8 mouse cellular contexts compared by ENCODE assay signal in genomic region chr7:17017036-17017435, GRCm38 (mm10). TPM values are rescaled to one million over a fixed set of nuclear protein-coding genes. Genes with fewer than 3 reads are reported as not detected.
DNase-seq lines count a peak whose midpoint lies in the region; ATAC-seq and TF ChIP-seq lines count a peak whose summit lies in the region.

No protein-coding gene starts in this region.

- TF ChIP-seq POLR2A in brain, embryonic 14.5 days (IDR thresholded peaks at IDR 0.05; ENCODE audit: borderline replicate concordance, extremely low read depth, insufficient read depth, insufficient read length, poor library complexity, severe bottlenecking), result no peak

- DNase-seq in Muller cell, postnatal 12 days (ENCODE audit: inconsistent ontology term), result peak; percentile 95
- peak; percentile 94 for DNase-seq in brain, embryonic 14.5 days (ENCODE audit: low read depth)
- DNase-seq in frontal cortex, postnatal 25 days (ENCODE audit: low spot score in 2 of 2), result peak; percentile 82 to 83
- DNase-seq in hindbrain, postnatal 0 days (ENCODE audit: low spot score), result peak; percentile 91
- DNase-seq in left cerebral cortex, adult 11 months (ENCODE audit: low spot score), result peak; percentile 91
- peak; percentile 89 for DNase-seq in lung, postnatal 25 days (ENCODE audit: low spot score)
- peak; percentile 85 for DNase-seq in testis, postnatal 14 days (ENCODE audit: low spot score)
- no peak for DNase-seq in retina, embryonic 14.5 days (ENCODE audit: low spot score)

- no peak for TF ChIP-seq CTCF in brain, embryonic 14.5 days (IDR thresholded peaks at IDR 0.05; ENCODE audit: borderline replicate concordance, extremely low read depth, insufficient read depth, insufficient read length)
- TF ChIP-seq CTCF in hindbrain, postnatal 0 days (IDR thresholded peaks at IDR 0.05; ENCODE audit: low read depth), result no peak

- no peak overlapping the region for H3K4me2 ChIP-seq in hindbrain, postnatal 0 days (ENCODE audit: low read depth, low read length)

- no peak overlapping the region for H3K9ac ChIP-seq in hindbrain, postnatal 0 days (replicated peaks; ENCODE audit: low read length)

- H3K27ac ChIP-seq in hindbrain, postnatal 0 days, result peak overlapping the region; percentile 66

- ATAC-seq in hindbrain, postnatal 0 days, result peak; percentile 86

- no peaks in the 10 kb centered on the region for H3K27me3 ChIP-seq in hindbrain, postnatal 0 days (ENCODE audit: insufficient read depth, low read length)

- H3K9me3 ChIP-seq in hindbrain, postnatal 0 days (ENCODE audit: low read length), result no peaks in the 10 kb centered on the region

- no peak overlapping the region for H3K4me3 ChIP-seq in hindbrain, postnatal 0 days (ENCODE audit: low read length)

- WGBS in hindbrain, postnatal 0 days, result 18% methylated on average over 1 of the region's 1 CpGs

- peaks cover 46% of the 10 kb centered on the region for H3K36me3 ChIP-seq in hindbrain, postnatal 0 days (ENCODE audit: insufficient read depth, low read length)

- peaks cover 13% of the 10 kb centered on the region; the same call in 1 of the 2 replicates for H3K4me1 ChIP-seq in hindbrain, postnatal 0 days (ENCODE audit: insufficient read depth, low read length)

RNA-seq across cellular contexts. Expression of gene Ppp5c, which starts 10.7 kb away (rescaled TPM):
- polyA plus RNA-seq in brain, embryonic 14.5 days (2012; rRNA removed), result 164 and 199 TPM in 2 replicates
- total RNA-seq in hindbrain, postnatal 0 days (2014; rRNA removed), result 68.9 and 86.0 TPM in 2 replicates
- 140 and 143 TPM in 2 replicates for polyA plus RNA-seq in hindbrain, postnatal 0 days (2015; fragmentation: Nextera tagmentation; extraction: Ambion mirVana)

RNA-seq across cellular contexts. Expression of gene Ccdc8, which starts 24.5 kb away (rescaled TPM):
- 6.4 and 8.6 TPM in 2 replicates for polyA plus RNA-seq in brain, embryonic 14.5 days (2012; rRNA removed)
- total RNA-seq in hindbrain, postnatal 0 days (2014; rRNA removed), result 6.0 and 7.1 TPM in 2 replicates
- polyA plus RNA-seq in hindbrain, postnatal 0 days (2015; fragmentation: Nextera tagmentation; extraction: Ambion mirVana), result 3.0 and 3.6 TPM in 2 replicates

RNA-seq across cellular contexts. Expression of gene Gm42372, which starts 34.1 kb away (rescaled TPM):
- polyA plus RNA-seq in brain, embryonic 14.5 days (2012; rRNA removed), result 5.2 and 19.6 TPM in 2 replicates
- 36.9 and 41.7 TPM in 2 replicates for total RNA-seq in hindbrain, postnatal 0 days (2014; rRNA removed)
- polyA plus RNA-seq in hindbrain, postnatal 0 days (2015; fragmentation: Nextera tagmentation; extraction: Ambion mirVana), result 8.2 and 8.9 TPM in 2 replicates

RNA-seq across cellular contexts. Expression of gene Hif3a, which starts 45.2 kb away (rescaled TPM):
- 4.1 and 6.9 TPM in 2 replicates for polyA plus RNA-seq in brain, embryonic 14.5 days (2012; rRNA removed)
- total RNA-seq in hindbrain, postnatal 0 days (2014; rRNA removed), result 5.7 and 22.1 TPM in 2 replicates
- 2.5 and 3.4 TPM in 2 replicates for polyA plus RNA-seq in hindbrain, postnatal 0 days (2015; fragmentation: Nextera tagmentation; extraction: Ambion mirVana)

RNA-seq across cellular contexts. Expression of gene Psg16, which starts 56.8 kb away (rescaled TPM):
- polyA plus RNA-seq in brain, embryonic 14.5 days (2012; rRNA removed), result 1.6 and 2.7 TPM in 2 replicates
- total RNA-seq in hindbrain, postnatal 0 days (2014; rRNA removed), result 3.4 and 4.4 TPM in 2 replicates
- polyA plus RNA-seq in hindbrain, postnatal 0 days (2015; fragmentation: Nextera tagmentation; extraction: Ambion mirVana), result 5.8 and 6.6 TPM in 2 replicates
